Mouse (Mus musculus): ENCODE results near the gene Mavs. TPM values are rescaled to one million over a fixed set of nuclear protein-coding genes. Genes with fewer than 3 reads are reported as not detected.
"Not testable (repeated sequence)": the region's sequence is repeated elsewhere in the genome, so short reads cannot be mapped to it uniquely, and the experiment has no call there.

Gene Mavs
- polyA plus RNA-seq, 1 experiment, result 11.6 TPM

DNA sequence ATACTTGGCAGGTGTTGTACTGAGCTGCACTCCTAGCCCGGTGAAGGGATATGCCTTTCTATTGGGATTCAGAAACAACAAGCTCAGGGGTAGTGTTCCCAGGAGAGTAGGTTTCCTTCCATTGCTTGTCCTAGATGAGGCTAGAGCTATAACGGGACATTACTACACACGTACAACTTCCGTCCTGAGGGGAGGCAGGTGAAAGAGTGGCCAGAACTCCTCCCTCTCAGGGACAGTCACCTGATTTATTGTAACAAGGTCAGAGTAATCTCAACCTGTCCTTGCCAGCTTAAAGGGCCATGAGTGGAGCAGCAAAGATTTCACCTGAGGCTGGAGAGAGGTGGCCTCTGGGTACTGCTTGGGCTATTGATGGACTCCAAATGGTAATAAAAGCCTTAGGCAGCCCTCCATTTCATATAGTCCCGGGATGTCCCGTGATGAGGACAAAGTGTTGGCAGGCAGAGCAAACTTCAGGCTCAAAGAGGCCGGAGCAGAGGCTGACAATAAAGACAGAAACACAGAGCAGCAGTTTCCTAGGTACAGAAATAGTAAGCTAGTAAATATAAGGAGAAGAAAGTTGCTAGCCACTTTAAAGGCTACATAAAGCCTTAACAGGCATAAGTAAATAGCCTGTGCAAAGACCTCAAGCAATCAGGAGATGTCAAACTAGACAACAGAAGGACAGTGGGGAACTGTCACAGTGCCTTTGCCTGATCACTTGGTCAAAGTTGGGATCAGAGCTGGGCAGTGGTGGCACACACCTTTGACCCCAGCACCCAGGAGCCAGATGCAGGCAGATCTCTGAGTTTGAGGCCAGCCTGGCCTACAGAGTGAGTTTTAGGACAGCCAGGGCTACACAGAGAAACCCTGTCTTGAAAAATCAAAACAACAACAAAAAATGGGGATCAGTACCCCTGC is 17.7 kb upstream of the Mavs start:
- TF ChIP-seq CTCF (IDR thresholded peaks at IDR 0.05; ENCODE audit: borderline replicate concordance, insufficient read depth, low read depth, low read length) (no peak), POLR2A (IDR thresholded peaks at IDR 0.05; ENCODE audit: borderline replicate concordance, insufficient read depth, low read length) (no peak)
- WGBS, result 66% methylated on average over 7 of the region's 7 CpGs
- Histone ChIP-seq H3K4me1 (ENCODE audit: control insufficient read depth, insufficient read depth, low read length) (peaks cover 7% of the 10 kb centered on the region), H3K4me3 (replicated peaks; ENCODE audit: insufficient read depth, low read depth, low read length) (no peak overlapping the region), H3K27me3 (ENCODE audit: control insufficient read depth, insufficient read depth, low read length) (no peaks in the 10 kb centered on the region), H3K27ac (ENCODE audit: insufficient read depth, low read length) (no peak overlapping the region)
- no peak for DNase-seq

DNA sequence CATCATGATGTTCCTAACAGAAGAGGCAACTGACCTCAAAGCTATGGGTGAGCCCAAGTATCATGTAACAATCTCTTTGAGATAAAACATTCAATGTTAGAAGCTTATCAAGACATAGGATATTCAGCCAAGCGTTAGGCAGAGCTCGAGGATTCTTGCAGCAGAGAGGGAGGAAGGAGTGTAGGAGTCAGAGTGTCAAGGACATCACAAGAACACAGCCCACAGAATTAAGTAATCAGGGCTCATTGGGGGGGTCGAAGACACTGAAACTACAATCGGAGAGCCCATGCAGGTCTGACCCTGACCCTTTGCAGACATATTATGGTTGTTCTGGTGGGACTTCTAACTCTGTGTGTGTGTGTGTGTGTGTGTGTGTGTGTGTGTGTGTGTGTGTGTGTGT is 13.8 kb upstream of the Mavs start:
- Histone ChIP-seq H3K27me3 (ENCODE audit: control insufficient read depth, insufficient read depth, low read length) (no peaks in the 10 kb centered on the region), H3K27ac (ENCODE audit: insufficient read depth, low read length) (no peak overlapping the region), H3K4me3 (replicated peaks; ENCODE audit: insufficient read depth, low read depth, low read length) (no peak overlapping the region), H3K4me1 (ENCODE audit: control insufficient read depth, insufficient read depth, low read length) (no peaks in the 10 kb centered on the region)
- TF ChIP-seq CTCF (IDR thresholded peaks at IDR 0.05; ENCODE audit: borderline replicate concordance, insufficient read depth, low read depth, low read length), result no peak
- no peak for TF ChIP-seq POLR2A (IDR thresholded peaks at IDR 0.05; ENCODE audit: borderline replicate concordance, insufficient read depth, low read length)
- WGBS, result 85% methylated on average over 4 of the region's 4 CpGs
- no peak for DNase-seq

DNA sequence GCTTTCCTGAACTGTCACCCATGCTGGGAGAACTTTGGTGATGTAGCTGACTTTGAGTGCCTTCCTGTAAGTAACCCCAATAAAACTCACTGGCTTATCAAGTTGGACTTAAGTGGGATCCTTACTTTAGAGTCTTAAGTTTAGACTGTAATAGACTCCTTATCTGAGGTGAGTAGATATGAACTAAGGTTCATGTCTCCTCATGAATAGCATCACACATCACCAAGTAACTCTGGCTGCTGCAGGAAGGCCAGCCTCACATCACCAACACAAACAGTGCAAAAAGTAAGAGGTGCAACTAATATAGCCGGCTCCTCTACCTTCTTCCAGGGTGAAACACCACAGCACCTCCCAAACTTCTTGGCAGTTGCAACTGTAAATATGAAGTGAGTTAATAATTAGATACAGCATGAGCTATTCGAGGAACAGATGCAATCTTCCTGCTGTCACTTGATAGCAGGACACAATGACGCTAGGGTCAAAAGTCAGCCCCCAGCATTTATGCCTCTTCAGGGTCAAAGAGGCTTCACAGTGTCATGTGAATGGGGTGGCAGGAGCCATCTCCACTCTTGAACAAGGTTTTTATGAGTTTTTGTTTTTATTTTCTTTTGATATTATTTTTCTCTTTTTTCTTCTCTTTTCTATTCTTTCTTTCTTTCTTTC is 11.9 kb upstream of the Mavs start:
- WGBS, result 61% methylated on average over 3 of the region's 3 CpGs

DNA sequence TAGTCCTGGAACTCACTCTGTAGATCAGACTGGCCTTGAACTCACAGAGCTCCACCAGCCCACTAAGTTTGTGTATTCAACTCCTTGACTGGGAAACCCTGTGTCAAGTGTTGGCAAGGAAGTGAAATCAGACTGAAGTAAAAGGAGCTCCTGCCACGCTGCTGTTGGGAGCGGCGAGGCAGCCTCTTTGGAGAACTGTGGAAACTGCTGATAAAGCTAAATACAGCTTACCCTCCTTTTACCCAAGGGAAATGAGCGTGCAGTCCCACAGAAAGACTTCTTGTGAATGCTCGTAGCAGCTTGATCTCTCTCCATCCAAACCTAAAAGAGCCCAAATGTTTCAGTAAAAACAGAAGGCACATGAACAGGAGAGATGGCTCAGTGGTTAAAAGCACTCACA is 11.3 kb upstream of the Mavs start:
- H3K27ac ChIP-seq (ENCODE audit: insufficient read depth, low read length), result no peak overlapping the region
- no peak overlapping the region for H3K4me3 ChIP-seq (replicated peaks; ENCODE audit: insufficient read depth, low read depth, low read length)
- no peak for TF ChIP-seq CTCF (IDR thresholded peaks at IDR 0.05; ENCODE audit: borderline replicate concordance, insufficient read depth, low read depth, low read length)
- no peak for TF ChIP-seq POLR2A (IDR thresholded peaks at IDR 0.05; ENCODE audit: borderline replicate concordance, insufficient read depth, low read length)
- no peaks in the 10 kb centered on the region for H3K27me3 ChIP-seq (ENCODE audit: control insufficient read depth, insufficient read depth, low read length)
- no peaks in the 10 kb centered on the region for H3K4me1 ChIP-seq (ENCODE audit: control insufficient read depth, insufficient read depth, low read length)
- 35% methylated on average over 5 of the region's 5 CpGs for WGBS
- no peak for DNase-seq

More for the DNA sequence above, 11.9 kb upstream of the Mavs start:
- Histone ChIP-seq H3K27me3 (ENCODE audit: control insufficient read depth, insufficient read depth, low read length) (no peaks in the 10 kb centered on the region), H3K4me1 (ENCODE audit: control insufficient read depth, insufficient read depth, low read length) (no peaks in the 10 kb centered on the region), H3K27ac (ENCODE audit: insufficient read depth, low read length) (no peak overlapping the region), H3K4me3 (replicated peaks; ENCODE audit: insufficient read depth, low read depth, low read length) (no peak overlapping the region)
- no peak for DNase-seq
- TF ChIP-seq POLR2A (IDR thresholded peaks at IDR 0.05; ENCODE audit: borderline replicate concordance, insufficient read depth, low read length), result no peak
- no peak for TF ChIP-seq CTCF (IDR thresholded peaks at IDR 0.05; ENCODE audit: borderline replicate concordance, insufficient read depth, low read depth, low read length)

DNA sequence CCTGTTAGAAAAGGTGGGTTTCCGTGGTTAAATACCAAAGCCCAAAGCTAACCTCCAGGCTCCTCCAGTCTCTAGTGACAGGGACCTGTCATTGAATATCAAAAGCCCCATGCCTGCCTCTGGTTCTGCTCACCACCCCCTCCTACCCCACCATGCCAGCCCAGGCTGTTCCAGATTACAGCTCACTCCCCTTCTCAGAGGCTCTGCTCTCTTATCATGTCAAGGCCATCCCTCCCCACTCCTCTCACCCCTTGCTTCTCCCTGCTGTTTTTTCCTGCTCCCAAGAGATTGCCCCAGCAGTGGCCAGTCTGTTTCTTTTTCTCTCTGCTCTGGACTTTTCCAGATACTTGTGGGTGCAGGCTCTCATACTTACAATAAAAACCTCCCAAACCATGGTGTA is 10.3 kb upstream of the Mavs start:
- Histone ChIP-seq H3K4me3 (replicated peaks; ENCODE audit: insufficient read depth, low read depth, low read length) (no peak overlapping the region), H3K4me1 (ENCODE audit: control insufficient read depth, insufficient read depth, low read length) (no peaks in the 10 kb centered on the region), H3K27ac (ENCODE audit: insufficient read depth, low read length) (no peak overlapping the region), H3K27me3 (ENCODE audit: control insufficient read depth, insufficient read depth, low read length) (no peaks in the 10 kb centered on the region)
- 83% methylated on average over 1 of the region's 1 CpGs for WGBS
- DNase-seq, result no peak
- TF ChIP-seq POLR2A (IDR thresholded peaks at IDR 0.05; ENCODE audit: borderline replicate concordance, insufficient read depth, low read length) (no peak), CTCF (IDR thresholded peaks at IDR 0.05; ENCODE audit: borderline replicate concordance, insufficient read depth, low read depth, low read length) (no peak)

DNA sequence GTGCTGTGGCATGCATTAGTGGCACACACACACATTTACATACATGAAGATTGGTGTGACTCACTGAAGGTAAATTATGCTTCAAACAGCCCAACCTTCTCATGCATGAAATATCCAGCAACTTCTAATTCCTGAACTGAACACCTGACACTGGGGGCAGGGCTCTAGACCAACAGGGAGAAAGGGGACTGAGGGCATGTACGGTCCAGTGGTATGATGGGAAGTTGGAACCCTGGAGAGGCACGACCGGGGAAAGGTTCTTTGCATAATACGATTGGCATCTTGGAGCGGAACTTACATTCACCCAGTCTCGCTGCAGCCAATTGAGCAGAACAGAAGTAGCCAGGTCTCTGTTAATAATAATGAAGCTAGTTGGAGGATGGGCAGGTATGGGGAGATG is 8.7 kb upstream of the Mavs start:
- WGBS, result 66% methylated on average over 6 of the region's 6 CpGs
- TF ChIP-seq CTCF (IDR thresholded peaks at IDR 0.05; ENCODE audit: borderline replicate concordance, insufficient read depth, low read depth, low read length), result no peak
- TF ChIP-seq POLR2A (IDR thresholded peaks at IDR 0.05; ENCODE audit: borderline replicate concordance, insufficient read depth, low read length), result no peak
- no peaks in the 10 kb centered on the region for H3K4me1 ChIP-seq (ENCODE audit: control insufficient read depth, insufficient read depth, low read length)
- no peaks in the 10 kb centered on the region for H3K27me3 ChIP-seq (ENCODE audit: control insufficient read depth, insufficient read depth, low read length)
- no peak overlapping the region for H3K27ac ChIP-seq (ENCODE audit: insufficient read depth, low read length)
- DNase-seq, result no peak
- no peak overlapping the region for H3K4me3 ChIP-seq (replicated peaks; ENCODE audit: insufficient read depth, low read depth, low read length)

DNA sequence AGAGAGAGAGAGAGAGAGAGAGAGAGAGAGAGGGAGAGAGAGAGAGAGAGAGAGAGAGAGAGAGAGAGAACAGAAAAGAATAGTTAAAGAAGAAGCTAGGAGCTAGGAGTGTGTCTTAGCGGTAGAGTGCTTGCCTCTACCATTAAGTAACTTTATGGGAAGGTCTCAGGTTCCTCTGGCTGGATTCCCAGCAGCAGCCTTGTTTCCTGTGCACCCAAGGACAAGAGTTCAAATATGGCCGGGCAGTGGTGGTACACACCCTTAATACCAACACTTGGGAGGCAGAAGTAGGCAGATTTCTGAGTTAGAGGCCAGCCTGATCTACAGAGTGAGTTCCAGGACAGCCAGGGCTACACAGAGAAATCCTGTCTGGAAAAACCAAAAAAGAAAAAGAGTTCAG is 7.2 kb upstream of the Mavs start:
- H3K27ac ChIP-seq (ENCODE audit: insufficient read depth, low read length); H3K4me3 ChIP-seq (replicated peaks; ENCODE audit: insufficient read depth, low read depth, low read length); H3K4me1 ChIP-seq (ENCODE audit: control insufficient read depth, insufficient read depth, low read length); DNase-seq; H3K27me3 ChIP-seq (ENCODE audit: control insufficient read depth, insufficient read depth, low read length): not testable (repeated sequence)
- WGBS, result 76% methylated on average over 2 of the region's 2 CpGs

DNA sequence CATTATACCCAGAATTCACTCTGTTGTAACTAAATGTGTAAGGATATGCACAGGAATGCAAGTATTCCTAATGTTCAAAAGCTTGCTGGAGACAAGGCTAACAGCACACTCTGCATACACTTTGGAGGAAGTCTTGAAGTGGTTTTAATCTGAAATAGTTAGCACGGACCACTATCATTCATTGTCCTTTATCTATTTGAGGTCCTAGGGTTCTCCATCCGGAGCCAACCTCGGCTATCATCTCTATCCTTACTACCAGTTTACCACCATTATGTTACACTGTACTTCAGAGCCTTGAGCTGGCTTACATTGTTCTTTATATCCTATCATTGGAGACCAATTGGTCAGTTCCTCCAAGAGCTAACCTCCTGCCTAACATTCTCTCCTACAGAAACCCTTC is 6.6 kb upstream of the Mavs start:
- no peak overlapping the region for H3K27ac ChIP-seq (ENCODE audit: insufficient read depth, low read length)
- no peak for DNase-seq
- TF ChIP-seq POLR2A (IDR thresholded peaks at IDR 0.05; ENCODE audit: borderline replicate concordance, insufficient read depth, low read length) (no peak), CTCF (IDR thresholded peaks at IDR 0.05; ENCODE audit: borderline replicate concordance, insufficient read depth, low read depth, low read length) (no peak)
- no peaks in the 10 kb centered on the region for H3K27me3 ChIP-seq (ENCODE audit: control insufficient read depth, insufficient read depth, low read length)
- no peak overlapping the region for H3K4me3 ChIP-seq (replicated peaks; ENCODE audit: insufficient read depth, low read depth, low read length)
- H3K4me1 ChIP-seq (ENCODE audit: control insufficient read depth, insufficient read depth, low read length), result no peaks in the 10 kb centered on the region
- 86% methylated on average over 3 of the region's 3 CpGs for WGBS

Measured in cerebellum, adult 2 months (tissue).